Mouse (Mus musculus): ENCODE data around the gene Tgfbr2. TPM values are rescaled to one million over a fixed set of nuclear protein-coding genes. Genes with fewer than 3 reads are reported as not detected.

Tgfbr2 gene
- total RNA-seq, 2 experiments from 2014 or later = 61.3 to 82.4 TPM

DNA sequence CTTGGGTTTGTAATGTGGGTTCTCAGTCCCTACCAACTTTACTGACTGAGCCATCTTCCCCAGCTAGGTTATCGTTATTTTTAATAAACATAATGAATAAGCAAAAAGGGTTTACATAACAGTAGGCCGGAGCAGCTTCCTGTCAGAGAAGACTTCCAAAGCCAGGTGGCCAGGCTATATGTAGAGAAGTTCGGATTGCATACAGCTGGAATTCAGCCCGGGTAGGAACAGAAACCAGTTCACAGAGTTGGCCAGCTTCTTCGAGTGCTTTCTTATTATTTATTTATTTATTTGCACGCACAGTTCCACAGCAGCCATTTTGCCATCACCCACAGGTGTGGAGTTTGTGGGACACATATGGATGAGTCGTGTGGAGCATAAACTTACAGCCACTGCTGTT lies 53.7 kb downstream of the Tgfbr2 start:
- DNase-seq (ENCODE audit: low spot score in 2 of 2) = no peak

DNA sequence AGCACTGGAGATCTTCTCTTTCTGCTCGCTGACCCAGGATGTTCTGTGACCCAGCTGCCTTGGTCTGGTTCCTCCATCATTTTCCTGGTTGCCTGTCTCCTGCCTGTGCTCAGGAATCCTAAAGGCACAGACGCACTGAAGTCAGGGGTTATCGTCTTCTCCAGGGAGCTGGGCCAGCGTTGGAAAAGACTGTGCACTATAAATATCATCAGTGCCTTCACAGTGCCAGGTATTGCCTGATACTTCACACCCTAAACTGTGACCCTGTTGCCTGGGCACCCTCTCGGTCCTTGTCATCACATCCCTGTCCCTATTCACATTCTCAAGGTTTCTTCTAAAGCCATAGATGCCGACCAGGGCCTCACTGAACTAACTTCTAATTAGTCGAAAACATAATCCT lies 55.2 kb downstream of the Tgfbr2 start:
- DNase-seq (ENCODE audit: low spot score in 2 of 2) = no peak

DNA sequence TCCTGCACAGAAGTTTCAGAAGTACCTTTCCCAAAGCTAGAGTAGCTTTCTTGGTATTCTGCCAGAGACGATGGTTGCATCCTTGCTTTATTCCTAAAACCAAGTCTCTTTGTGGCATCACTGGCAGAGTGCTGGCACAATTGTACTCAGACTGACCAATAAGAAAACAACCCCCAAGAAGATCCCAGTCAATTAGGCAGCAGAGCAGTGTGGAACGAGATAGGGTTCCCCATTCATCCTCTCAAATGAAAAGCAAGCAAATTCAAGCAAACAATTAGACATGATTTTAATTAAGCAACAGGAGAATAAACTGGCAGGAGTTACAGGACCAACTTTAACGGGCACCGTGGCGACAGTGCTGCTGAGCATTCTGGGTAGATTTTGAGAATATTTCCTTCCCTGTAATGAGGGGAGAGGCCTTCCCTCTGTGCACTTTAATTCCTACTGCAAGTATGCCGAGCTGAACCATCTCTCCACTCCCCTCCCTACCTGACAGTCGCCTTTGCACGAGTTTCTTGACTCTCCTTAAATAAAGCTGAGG lies 56.8 kb downstream of the Tgfbr2 start:
- DNase-seq (ENCODE audit: low spot score in 2 of 2) = no peak

DNA sequence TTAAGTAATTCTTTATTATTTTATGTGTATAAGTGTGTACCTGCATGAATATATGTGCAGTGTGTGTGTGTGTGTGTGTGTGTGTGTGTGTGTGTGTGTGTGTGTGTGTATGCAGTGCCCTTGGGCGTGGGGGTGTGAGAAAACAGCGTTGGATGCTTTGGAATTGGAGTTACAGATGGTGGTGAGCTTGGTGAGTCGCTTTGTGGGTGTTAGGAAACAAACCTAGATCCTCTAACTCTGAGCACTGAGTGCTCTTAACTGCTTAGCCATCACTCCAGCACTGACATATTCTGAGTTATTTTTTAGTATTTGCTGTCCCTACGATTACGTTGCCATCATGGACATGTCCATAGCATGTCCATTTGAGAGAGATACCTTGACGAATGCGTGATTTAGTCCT lies 59.3 kb downstream of the Tgfbr2 start:
- DNase-seq (ENCODE audit: low spot score in 2 of 2) = no peak

DNA sequence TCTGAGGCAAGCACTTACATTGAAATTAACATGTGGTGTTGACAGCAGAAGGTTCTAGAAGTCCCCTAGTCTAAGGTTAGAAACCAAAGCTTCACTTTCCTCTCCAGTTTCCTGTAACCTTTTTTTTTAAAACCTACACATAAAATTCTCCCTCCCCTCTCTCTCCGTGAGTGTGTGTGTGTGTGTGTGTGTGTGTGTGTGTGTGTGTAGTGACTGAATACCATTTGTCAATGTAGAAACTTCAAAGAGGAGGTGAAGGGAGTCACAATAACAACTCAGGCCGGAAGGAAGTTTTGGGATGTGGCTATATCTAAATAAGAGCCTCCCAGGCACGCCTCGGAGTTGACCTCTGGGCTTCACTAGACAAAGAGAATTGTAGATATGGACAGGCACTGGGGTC lies 60.8 kb downstream of the Tgfbr2 start:
- no peak for DNase-seq (ENCODE audit: low spot score in 2 of 2)

DNA sequence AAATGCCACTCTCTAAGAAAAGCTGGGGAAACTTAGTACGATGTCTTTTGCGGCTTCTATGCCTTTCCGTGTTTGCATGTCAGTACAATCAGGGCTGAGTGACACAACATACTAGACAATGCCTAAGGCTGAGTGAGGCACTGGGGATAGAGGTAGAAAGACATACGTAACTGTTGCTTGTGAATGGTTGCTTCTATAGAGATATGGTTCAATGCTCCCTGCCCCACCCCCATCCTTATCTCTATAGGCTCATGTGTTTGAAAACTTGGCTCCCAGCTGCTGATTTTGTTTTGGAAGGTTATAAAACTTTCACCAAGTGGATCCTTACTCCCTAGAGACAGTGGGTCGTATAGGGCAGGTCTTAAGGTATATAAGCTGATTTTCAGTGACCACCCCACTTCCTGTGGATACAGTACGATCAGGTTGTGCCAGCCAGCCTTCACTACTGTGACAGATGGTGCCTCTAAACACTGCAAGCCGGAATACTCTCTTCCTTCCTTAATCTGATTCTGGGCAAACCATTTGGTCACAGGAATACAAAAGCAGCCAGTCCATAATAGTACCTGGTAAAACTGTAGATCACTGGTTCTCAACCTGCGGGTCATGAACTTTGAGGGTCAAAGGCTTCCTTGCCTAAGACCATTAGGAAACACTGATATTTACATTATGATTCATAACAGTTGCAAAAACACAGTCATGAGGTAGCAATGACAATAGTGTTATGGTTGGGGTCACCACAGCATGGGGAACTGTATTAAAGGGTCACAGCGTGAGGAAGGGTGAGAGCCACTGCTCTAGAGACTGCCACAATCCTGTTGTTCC lies 63.8 kb downstream of the Tgfbr2 start:
- no peak for DNase-seq (ENCODE audit: low spot score in 2 of 2)

DNA sequence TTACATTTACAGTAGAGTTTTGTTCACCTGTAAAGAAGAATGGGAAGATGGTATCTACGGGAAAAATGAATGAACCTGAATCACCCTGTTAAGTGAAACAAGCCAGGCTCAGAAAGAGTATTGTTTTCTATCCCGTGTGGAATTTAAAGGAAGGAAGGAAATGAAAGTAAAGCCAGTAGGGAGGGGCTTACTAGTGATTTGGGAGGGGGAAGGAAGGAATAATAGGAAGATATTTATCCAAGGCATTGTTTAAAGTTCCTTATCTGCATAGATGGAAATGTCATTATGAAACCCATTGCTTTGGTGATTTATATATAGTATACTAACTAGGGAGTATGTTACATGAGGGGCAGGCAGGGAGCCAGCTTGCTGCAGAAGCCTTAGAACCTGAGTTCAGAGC lies 66.4 kb downstream of the Tgfbr2 start:
- no peak for DNase-seq (ENCODE audit: low spot score in 2 of 2)

DNA sequence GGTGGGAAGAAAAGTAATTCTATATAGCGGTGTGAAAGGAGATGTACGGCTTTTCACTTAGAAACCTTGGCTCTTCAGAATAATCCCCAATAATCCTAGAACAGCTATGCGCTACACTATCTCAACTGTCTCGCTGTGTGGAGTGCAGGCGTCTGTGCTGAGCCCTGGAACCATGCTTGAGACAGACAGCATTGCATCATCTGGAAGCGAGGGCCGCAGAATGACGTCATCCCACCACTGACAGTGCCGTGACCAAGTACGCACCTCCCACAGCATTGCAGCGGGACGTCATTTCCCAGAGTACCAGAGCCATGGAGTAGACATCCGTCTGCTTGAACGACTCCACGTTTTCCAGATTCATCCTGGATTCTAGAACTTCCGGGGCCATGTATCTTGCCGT lies 70.4 kb downstream of the Tgfbr2 start:
- DNase-seq (ENCODE audit: low spot score in 2 of 2) = no peak

DNA sequence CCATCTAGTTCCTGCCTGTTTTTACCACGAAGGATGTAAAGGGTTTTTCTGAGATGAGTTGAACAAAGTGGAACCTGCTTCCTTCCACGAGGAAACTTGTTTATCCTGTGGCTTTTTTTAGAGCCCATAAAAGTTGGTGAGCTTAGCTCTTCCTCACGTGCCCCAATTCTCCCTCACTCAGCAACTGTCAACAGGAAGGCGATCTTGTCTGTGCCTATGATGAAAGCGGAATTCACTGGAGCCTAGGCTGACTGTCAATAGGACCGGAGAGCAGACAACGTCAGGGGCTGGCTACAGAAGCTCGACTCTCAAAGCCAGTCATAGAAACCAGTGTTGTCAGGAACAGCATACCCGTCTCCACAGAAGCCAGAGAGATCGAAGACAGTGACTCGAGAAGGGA lies 73.3 kb downstream of the Tgfbr2 start:
- no peak for DNase-seq (ENCODE audit: low spot score in 2 of 2)

DNA sequence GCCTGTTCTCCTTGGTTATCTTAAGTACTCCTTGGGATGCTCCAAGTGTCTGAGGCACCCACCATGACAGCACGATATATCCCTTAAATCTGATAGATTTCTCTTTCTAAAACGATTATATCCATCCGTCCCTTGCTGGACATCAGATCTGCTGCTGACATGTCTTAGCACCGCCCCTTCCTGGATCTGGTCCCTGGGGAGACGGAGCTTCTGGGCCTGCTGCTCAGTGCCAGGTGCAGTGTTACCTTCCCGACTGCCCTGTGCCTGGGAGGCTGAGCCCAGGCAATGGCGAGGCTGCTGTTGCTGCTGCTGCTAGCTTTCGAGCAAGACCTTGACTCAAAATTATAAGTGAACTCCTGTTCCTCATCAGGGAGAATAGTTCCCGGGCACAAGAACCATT lies 75.1 kb downstream of the Tgfbr2 start:
- no peak for DNase-seq (ENCODE audit: low spot score in 2 of 2)

DNA sequence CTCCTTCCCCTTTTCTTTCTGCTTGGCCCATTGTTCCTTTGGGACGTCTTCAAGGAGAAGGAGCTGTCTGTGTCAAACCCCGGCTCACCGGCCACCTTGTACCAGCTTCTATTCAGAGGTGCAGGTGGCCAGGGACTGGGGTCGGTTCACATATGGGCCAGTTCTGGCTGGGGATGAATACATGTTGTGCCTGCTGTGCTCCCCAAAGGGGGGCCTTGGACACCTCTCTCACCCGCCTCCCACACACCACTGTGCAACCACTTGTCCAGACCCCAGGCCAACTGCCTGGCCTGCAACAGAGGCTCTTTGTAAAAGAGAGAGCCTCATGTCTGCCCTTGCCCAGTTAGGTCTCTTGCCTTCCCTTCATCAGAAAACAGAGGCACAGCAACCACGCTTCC lies 75.6 kb downstream of the Tgfbr2 start:
- no peak for DNase-seq (ENCODE audit: low spot score in 2 of 2)

DNA sequence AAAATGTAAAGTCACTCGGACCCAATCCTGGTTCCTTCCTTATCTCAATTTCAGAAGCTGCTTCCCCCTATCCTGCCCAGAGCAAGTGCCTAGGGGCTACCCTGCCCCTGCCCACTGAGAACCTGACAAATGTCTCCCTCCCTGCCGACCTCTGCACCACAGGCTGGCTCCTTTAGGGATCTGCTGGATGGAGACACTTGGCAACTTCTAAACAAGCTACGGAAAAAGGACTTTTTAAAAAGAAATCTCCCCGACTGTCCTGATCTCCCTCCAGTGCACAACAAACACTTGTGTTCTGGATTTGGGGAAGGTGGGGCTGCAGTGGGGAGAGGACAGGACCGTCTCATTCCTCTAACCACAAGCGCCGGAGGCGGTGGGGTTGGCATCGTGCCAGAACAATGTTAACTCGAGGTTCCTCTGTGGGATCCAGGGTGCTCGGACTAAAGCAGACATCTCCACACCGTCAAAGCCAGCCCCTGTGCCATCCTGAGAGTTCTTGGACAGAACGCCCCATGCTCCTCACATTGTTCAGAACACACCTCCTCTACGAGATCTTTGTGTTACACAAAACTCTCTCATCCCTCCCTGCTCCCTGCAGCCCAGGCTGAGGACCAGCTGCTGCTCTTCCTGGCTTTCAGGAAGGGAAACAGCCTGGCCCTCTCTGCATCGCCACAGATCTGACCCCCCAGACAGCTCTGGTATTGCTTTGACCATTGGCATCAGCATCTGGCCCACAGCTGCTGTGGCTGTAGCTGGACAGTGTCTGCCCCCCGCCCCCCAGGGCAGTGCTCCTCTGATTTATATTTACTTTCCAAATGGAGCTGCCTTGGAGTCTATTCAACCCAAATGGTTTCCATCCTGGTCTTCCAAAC lies 76.2 kb downstream of the Tgfbr2 start:
- peak in 1 of 2 experiments; percentile 53 for DNase-seq (ENCODE audit: low spot score in 2 of 2)

DNA sequence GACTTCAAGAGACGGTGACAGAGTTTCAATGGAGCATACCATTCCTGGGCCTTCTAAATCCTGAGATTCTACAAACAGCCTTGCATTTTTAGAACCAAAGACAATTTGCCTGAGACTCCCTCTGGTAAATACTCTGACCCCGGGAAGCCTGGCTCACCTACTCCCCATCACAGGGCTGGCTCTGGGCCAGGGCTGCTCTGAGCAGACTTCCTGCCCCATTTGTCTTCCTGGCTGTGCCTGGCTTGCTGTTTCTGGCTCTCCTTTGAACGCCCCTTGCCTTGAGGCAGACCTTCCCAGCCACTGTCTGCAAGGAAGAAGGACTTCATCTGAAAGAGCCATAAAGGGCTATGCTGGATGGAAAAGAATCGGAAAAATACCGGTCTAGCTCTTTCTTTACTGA lies 83.2 kb downstream of the Tgfbr2 start:
- DNase-seq (ENCODE audit: low spot score in 2 of 2) = peak; percentile 42 to 68

DNA sequence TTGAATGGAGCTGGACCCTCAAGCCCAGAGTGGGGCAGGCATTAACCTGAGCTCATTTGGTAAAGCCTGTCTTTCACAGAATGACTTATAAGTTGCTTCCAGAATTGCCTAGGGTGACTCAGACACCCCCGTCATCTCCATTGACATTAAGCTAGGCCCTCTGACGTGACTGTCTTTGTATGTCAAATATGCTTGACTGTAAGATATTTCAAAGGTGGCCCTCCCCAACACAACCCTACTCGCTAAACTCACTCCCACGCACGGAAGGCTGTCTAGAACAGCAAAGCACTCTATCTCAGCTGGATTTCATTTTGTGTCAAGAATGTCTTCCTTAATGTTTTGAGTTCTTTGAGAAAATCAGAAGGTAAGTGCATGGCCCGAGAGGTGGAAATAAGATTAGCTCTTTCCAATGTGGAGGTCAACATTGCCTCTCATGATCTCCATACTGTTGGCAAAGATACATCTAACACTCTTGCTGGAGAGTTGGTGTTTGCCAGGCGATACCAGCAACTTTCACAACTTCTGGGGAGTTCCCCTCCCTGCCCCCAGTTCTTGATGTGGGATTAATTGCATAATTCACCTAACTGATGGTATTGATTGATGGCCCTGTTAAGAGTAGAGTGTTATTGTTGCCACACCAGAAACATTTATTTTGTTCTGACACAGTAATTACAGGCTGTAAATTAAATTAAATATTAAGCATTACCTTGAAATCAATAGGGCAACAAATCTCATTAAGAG lies 83.9 kb downstream of the Tgfbr2 start:
- no peak for DNase-seq (ENCODE audit: low spot score in 2 of 2)

DNA sequence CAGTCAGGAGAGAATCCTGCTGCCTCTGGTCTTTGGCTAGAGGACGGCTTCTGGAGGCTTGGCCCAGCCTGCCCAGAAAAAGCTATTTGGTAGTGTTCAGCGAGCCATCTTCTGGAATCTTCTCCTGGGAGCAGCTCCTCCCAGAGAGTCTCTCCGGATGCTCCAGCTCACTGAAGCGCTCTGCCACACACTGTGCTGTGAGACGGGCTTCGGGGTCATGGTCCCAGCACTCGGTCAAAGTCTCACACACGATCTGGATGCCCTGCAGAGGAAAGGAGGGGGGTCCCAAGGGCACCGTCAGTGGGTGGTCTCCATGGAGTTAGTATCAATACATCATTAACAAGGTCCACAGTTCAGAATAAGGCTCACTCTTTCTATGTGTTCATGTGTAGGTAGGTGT lies 84.9 kb downstream of the Tgfbr2 start:
- no peak for DNase-seq (ENCODE audit: low spot score in 2 of 2)

DNA sequence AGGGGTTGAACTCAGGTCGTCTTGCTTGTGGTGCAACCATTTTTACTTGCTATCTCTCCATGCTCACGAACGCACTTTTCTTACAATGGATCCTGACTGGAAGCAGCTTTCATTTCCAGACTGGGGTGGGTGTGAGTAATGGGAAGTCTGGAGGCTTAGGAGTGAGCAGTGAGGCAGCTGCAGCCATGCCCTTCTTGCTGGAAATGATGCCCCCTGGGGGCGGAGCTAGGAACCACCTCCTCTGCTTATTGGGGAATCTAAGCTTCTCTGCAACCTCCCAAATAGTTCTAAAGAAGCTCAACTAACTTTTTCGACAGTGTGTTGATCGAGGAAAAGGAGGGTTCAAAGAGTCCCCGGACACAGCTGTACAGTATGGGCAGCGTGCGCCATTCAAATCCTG lies 86.2 kb downstream of the Tgfbr2 start:
- DNase-seq (ENCODE audit: low spot score in 2 of 2) = no peak

DNA sequence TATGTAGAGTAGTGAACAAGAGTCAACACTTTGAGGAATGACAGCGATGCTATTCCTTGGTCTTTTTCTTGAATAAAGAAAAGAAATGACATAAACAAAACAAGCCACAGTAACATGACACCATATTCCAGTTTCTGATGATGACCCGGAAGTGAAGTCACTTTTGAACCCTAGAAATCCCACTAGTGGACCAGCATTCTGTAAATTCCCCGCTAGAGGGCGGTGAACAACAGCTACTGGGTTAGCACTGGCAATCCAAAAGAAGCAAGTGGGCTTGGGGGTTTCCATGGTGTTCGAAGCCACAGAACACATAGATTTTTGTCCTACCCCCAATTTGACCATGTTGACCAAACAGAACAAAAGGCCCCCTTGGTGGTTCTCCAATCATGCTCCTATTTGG lies 87.3 kb downstream of the Tgfbr2 start:
- DNase-seq (ENCODE audit: low spot score in 2 of 2) = peak; percentile 61 to 62

DNA sequence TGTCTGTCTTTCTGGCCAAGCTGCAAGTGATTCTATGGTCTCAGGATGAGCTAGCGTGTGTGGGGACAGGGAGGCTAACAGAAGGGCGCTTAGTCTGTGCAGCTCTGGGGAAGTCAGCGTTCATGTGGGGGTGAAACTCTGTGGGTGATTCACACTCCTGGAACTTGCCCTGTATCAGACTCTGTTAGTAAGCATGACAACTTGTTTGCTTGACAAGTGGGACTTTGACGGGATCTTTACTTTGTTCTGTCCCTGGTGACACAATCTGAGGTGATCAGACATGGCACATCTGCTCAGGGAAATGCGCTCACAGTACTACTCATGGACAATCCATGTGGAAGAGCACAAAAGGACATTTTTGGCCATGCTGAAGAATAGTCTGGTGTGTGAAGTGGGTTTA lies 87.9 kb downstream of the Tgfbr2 start:
- no peak for DNase-seq (ENCODE audit: low spot score in 2 of 2)

DNA sequence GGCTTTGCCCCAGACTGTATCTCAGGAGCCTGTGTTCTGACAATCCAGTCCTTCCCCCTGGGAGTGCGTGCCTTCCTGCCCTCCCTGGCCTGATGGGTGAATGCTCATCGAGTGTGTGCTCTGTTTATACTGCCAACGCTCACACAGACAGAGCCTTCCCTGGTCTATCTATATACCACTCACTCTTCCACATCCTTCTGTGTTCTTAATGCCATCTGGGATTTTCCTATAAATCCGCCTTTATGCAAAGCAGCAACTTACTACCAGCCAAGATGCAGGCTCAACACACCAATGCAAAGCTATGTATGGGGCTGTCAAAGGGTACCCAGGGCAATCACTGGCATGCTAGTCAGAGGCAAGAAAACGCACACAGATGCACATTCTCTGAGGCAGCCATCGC lies 89.2 kb downstream of the Tgfbr2 start:
- DNase-seq (ENCODE audit: low spot score in 2 of 2) = no peak

DNA sequence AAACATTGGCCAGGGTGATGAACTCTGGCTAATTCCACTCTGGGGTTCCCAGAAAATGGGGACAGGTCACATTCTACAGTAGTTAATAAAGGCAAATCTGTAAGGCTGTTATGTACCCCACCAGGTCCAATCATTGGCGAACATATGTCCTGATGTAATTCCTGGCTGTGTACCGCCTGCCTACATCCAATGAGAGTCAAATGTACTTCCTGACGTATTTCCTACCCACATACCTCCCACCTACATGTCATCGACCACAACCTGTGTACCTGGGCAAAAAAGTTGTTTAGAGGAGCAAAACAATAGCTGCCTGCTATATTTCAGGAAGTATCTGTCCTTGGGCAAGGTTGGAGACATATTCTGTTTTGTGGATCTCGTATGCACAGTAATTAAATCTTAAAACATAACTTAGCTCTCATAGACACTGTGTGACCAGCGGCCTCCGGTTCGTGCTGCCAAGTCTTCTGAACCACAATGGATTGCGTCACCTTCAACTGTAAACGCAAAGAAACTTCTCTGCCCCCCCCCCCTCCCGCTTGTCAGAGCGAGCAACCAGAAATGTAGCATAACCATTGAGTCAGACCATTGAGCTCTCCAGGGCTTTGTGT lies 90.7 kb downstream of the Tgfbr2 start:
- no peak for DNase-seq (ENCODE audit: low spot score in 2 of 2)

DNA sequence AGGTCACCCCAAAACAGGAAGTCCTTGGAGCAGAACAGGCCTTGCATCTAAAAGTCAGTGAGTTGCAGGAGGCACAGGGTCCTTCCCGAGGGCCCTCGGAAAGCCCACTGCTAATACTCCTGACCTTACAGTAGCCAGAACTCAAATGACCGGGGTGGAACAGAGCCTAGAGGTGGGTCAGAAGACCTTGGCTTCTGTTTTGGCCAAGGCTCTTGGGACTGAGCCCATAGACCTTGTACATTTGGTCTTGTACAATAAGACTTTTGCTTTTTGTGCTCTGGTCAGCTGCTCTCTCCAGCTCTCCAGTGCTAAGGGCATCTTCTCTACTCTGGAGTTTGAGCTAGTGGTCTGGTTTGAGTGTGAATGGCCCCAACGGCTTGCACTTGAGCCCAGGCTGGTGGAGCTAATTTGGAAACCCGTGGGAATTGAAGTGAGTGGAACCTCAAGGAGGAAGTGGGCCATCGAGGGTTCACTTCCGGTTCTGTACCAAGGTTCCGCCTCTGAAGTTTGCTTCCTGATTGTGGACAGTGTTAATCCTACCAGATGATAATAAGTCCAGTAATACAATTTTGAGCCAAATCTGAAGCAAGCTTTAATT lies 91.3 kb downstream of the Tgfbr2 start:
- DNase-seq (ENCODE audit: low spot score in 2 of 2) = no peak
